Mouse (Mus musculus) lung, embryonic 15.5 days (tissue): Measurements from ENCODE around the gene Cbx7. TPM values are rescaled to one million over a fixed set of nuclear protein-coding genes. Genes with fewer than 3 reads are reported as not detected.

Source experiments
- ATAC-seq: fragments of 200-750 bp; cut with Nextera tagmentation; 2 replicates; pipeline ENCODE4 v1.8.0; 2017; ENCODE audit warnings: moderate number of reproducible peaks, borderline replicate concordance; ENCODE audit not compliant: low FRiP score, low TSS enrichment; ENCODE audit errors: extremely low read depth
- H3K27ac ChIP-seq: fragments of 300-500 bp; sonication (generic); 2 replicates; pipeline ENCODE4 v1.5.1; 2015; ENCODE audit warnings: moderate library complexity, mild to moderate bottlenecking, inconsistent platforms
- H3K27me3 ChIP-seq: fragments of 300-500 bp; sonication (generic); 2 replicates; pipeline ENCODE4 v1.6.1; 2015; ENCODE audit warnings: inconsistent platforms
- H3K36me3 ChIP-seq: fragments of 300-500 bp; sonication (generic); 2 replicates; pipeline ENCODE4 v1.6.1; 2015; ENCODE audit warnings: inconsistent platforms
- H3K4me1 ChIP-seq: fragments of 300-500 bp; sonication (generic); 2 replicates; pipeline ENCODE4 v1.6.1; 2015; ENCODE audit warnings: inconsistent platforms
- H3K4me2 ChIP-seq: fragments of 300-500 bp; sonication (generic); 2 replicates; pipeline ENCODE4 v1.6.1; 2015; ENCODE audit warnings: inconsistent platforms, mild to moderate bottlenecking, moderate library complexity
- H3K4me3 ChIP-seq: fragments of 300-500 bp; sonication (generic); 2 replicates; pipeline ENCODE4 v1.5.1; 2015; ENCODE audit warnings: mild to moderate bottlenecking, inconsistent platforms
- H3K9ac ChIP-seq: fragments of 300-500 bp; sonication (generic); 2 replicates; pipeline ENCODE4 v1.6.1; 2015; ENCODE audit warnings: inconsistent platforms
- H3K9me3 ChIP-seq: fragments of 300-500 bp; sonication (generic); 2 replicates; pipeline ENCODE4 v1.6.1; 2016; ENCODE audit warnings: inconsistent platforms
- WGBS: fragments of 180-500 bp; shearing (Covaris S2); methylation state at CpG from one replicate; pipeline ENCODE4 v1.1.7; 2015; 5-methylcytosine and 5-hydroxymethylcytosine counted together
- polyA plus RNA-seq: library from polyadenylated mRNA; unstranded; fragments of >200 nt; fragmentation: Nextera tagmentation; extraction: Ambion mirVana; gene quantifications from 2 replicates; pipeline ENCODE4 v1.2.1, GENCODE M21; 2015

The Cbx7 gene
- polyA plus RNA-seq, 1 experiment from 2014 or later: 2.8 TPM

DNA sequence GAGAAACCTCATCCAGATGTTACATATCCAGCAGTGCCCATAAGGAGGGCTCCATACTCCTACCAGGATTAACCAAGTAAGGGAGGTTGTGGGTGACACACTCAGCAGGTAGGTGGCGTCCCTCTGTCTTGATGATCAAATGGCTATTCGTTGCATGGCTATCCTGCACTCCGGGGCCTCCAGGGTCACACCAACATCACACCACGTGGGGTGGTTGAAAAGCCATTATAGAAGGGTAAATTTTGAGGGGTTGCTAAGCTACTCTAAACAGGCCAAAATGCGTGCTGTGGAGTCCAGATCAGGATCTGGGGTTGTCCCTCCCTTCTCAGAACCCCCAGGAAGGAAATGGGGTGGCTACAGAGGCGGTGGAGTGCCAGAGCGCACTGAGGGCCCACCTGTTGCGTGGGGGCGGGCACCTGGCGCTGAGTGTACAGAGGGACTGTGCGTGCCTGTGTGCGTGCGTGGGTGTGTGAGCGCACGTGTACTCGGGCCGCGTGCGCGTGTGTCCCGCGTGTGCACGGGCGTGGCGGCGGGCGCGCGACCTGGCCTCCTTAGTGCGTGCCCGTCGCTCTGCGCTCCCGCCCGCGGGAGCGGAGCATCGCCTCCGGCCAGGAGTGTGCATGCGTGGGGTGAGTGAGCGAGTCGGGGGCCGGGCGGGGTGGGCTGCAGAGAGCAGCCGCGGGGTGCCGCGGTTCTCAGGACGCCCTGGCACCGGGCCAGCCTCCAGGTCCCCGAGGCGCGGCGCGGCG is 41.0 kb upstream of the Cbx7 start:
- Histone ChIP-seq H3K36me3 (no peaks in the 10 kb centered on the region), H3K9ac (peak overlapping the region; percentile 67), H3K27ac (peak overlapping the region; percentile 79), H3K4me3 (peak overlapping the region; percentile 61), H3K4me2 (peak overlapping the region; percentile 94), H3K9me3 (no peaks in the 10 kb centered on the region), H3K4me1 (peaks cover 31% of the 10 kb centered on the region), H3K27me3 (peaks cover 63% of the 10 kb centered on the region)
- ATAC-seq: peak; percentile 21; the same call in 1 of the 2 replicates
- under 1% methylated on average over 41 of the region's 56 CpGs for WGBS

DNA sequence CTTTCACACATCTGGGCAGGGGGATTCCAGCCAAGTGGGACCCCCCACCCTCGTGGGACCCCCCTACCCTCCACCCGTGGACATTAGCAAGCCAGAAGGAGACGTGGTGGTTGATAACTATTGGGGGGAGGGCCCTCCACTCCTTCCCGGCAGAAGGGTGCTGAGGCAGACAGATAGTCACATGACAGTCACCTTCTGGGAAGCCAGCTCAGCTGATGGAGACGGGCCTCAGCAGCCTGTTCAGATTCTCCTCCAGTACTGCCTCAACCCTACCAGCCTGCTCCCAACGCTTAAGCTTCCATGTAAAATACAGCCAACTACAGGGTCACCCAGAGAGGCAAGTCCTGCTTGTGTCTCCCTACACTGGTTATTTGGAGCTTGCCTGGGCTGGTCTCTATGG is 40.3 kb upstream of the Cbx7 start:
- Histone ChIP-seq H3K9me3 (no peaks in the 10 kb centered on the region), H3K4me3 (peak overlapping the region; percentile 61), H3K4me1 (peaks cover 36% of the 10 kb centered on the region), H3K36me3 (no peaks in the 10 kb centered on the region), H3K27ac (no peak overlapping the region), H3K9ac (peak overlapping the region; percentile 67; the same call in 1 of the 2 replicates), H3K4me2 (peak overlapping the region; percentile 94), H3K27me3 (peaks cover 60% of the 10 kb centered on the region)
- ATAC-seq: no peak
- 19% methylated on average over 6 of the region's 6 CpGs for WGBS

DNA sequence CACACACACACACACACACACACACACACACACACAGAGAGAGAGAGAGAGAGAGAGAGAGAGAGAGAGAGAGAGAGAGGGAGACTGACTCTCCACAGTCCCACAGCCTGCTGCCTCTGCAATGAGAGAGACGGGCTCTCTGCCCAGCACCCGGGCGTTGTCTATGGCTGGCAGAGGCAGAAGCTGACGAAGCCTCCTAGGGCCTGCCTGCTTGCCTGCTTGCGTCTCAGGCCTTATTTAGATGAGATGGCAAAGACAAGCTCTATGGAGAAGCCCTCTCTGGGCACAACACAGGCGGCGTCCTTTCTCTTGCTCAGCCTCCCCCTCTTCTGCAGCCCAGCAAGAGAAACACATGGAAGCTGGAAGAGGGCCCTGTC is 39.3 kb upstream of the Cbx7 start:
- peaks cover 50% of the 10 kb centered on the region for H3K27me3 ChIP-seq
- peaks cover 46% of the 10 kb centered on the region for H3K4me1 ChIP-seq
- H3K4me3 ChIP-seq: peak overlapping the region; percentile 61
- no peak overlapping the region for H3K9ac ChIP-seq
- no peaks in the 10 kb centered on the region for H3K36me3 ChIP-seq
- H3K4me2 ChIP-seq: peak overlapping the region; percentile 94
- H3K27ac ChIP-seq: no peak overlapping the region
- no peaks in the 10 kb centered on the region for H3K9me3 ChIP-seq
- no peak for ATAC-seq
- WGBS: 26% methylated on average over 7 of the region's 7 CpGs

DNA sequence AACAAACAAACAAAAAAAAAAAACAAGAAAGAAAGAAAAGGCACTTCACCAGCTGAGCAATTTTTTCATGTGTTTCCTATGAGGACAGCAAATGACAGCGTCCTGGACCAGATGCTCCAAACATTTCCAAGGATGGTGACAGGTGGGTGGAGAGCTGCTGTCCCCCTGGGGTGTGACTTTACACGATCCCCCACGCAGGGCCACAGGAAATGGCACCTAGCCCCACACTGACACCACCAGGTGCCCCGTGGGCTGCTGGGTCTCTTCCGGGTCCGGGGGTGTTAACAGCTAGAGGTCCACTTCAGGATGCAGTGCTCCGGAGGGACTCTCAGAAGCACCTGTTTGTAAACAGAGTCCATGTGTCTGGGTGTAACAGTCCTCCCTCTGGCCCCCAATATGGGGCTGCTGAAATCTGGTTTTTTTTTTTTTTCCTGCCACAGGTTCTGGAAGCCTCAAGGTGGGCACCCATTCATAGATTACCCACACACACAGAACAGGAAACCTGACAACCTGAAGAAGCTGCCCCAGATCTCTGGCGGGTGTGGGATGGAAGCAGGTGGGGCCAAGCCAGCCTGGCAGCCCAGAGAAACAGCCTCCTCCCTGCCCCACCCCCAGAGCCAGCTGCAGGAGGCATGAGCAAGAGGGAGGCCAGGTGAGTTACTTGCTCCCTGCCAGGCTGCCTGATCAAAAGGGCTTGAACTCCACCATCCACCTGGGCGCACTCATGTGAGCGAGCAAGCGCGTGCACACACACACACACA is 38.7 kb upstream of the Cbx7 start:
- ATAC-seq: no peak
- no peak overlapping the region for H3K9ac ChIP-seq
- no peaks in the 10 kb centered on the region for H3K9me3 ChIP-seq
- 27% methylated on average over 12 of the region's 12 CpGs for WGBS
- H3K4me1 ChIP-seq: peaks cover 46% of the 10 kb centered on the region
- peaks cover 45% of the 10 kb centered on the region for H3K27me3 ChIP-seq
- no peak overlapping the region for H3K4me3 ChIP-seq
- H3K27ac ChIP-seq: no peak overlapping the region
- H3K36me3 ChIP-seq: no peaks in the 10 kb centered on the region
- H3K4me2 ChIP-seq: peak overlapping the region; percentile 35

DNA sequence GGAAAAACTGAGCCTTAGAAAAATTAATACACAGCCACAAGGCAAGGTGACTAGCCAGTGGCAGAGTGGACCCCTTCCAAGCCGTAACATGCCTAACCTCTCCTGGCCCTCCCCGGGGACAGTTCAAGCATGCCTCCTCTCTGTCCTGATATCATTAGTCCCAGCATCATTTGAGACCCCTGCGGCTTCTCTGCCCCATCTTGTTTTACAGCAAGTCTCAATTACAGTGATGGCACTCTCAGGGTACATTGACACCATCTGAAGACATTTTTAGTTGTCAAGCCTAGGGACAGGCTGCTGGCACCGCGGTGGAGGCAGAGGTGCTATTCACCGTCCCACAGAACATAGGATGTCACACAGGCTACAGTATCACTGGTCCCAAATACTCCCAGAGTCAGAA is 37.5 kb upstream of the Cbx7 start:
- no peak overlapping the region for H3K9ac ChIP-seq
- H3K27ac ChIP-seq: no peak overlapping the region
- no peak overlapping the region for H3K4me3 ChIP-seq
- ATAC-seq: no peak
- peaks cover 33% of the 10 kb centered on the region for H3K27me3 ChIP-seq
- H3K9me3 ChIP-seq: no peaks in the 10 kb centered on the region
- no peak overlapping the region for H3K4me2 ChIP-seq
- no peaks in the 10 kb centered on the region for H3K36me3 ChIP-seq
- H3K4me1 ChIP-seq: peaks cover 46% of the 10 kb centered on the region
- WGBS: 86% methylated on average over 6 of the region's 6 CpGs

DNA sequence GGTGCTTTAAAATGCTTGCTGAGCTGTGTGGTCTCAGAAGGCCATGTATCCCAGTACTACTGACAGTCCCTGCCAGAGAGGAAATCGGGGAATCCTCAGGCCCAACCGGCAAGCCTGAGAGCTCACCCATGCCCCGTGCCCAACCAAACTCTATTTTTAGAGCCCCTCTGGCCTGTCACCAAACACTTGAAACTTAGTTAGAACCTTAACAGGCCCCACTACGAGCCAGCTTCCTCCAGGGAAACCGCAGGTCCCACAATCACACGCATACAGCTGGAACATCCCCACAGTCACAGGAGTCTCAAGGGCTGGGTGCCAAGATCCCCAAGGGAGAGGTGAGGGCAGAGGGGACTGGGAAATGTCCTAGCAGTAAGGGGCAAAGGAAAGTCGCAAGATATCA is 35.2 kb upstream of the Cbx7 start:
- peak overlapping the region; percentile 11; the same call in 1 of the 2 replicates for H3K4me2 ChIP-seq
- no peak for ATAC-seq

DNA sequence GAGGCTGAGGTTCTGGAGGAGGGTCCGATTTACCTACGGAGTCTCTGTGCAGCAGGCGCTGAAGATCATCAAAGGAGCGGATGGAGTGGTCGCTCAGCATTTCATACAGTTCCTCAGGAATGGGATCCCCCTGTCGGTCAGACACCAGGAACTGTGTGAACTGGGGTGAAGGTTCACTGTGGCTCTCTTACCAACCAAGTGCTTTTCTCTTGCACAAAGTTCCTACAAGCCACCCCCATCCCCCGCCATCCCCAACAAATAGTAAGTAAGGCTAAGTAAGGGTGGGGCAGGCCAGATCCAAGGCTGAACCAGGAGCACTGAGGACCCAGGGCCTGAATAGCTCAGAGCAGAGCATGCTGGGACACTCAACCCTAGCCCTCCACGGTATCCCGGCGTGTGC is 34.5 kb upstream of the Cbx7 start:
- no peak overlapping the region for H3K4me2 ChIP-seq
- peaks cover 30% of the 10 kb centered on the region for H3K4me1 ChIP-seq
- ATAC-seq: peak; percentile 5; the same call in 1 of the 2 replicates
- no peak overlapping the region for H3K9ac ChIP-seq
- no peak overlapping the region for H3K4me3 ChIP-seq
- H3K27ac ChIP-seq: peak overlapping the region; percentile 75
- H3K9me3 ChIP-seq: no peaks in the 10 kb centered on the region
- WGBS: 57% methylated on average over 10 of the region's 10 CpGs
- H3K27me3 ChIP-seq: peaks cover 3% of the 10 kb centered on the region; the same call in 1 of the 2 replicates
- no peaks in the 10 kb centered on the region for H3K36me3 ChIP-seq

More for the DNA sequence above, 35.2 kb upstream of the Cbx7 start:
- Histone ChIP-seq H3K9me3 (no peaks in the 10 kb centered on the region), H3K9ac (no peak overlapping the region), H3K4me1 (peaks cover 30% of the 10 kb centered on the region), H3K36me3 (no peaks in the 10 kb centered on the region), H3K27me3 (peaks cover 10% of the 10 kb centered on the region), H3K4me3 (no peak overlapping the region), H3K27ac (peak overlapping the region; percentile 75)
- 36% methylated on average over 7 of the region's 7 CpGs for WGBS

DNA sequence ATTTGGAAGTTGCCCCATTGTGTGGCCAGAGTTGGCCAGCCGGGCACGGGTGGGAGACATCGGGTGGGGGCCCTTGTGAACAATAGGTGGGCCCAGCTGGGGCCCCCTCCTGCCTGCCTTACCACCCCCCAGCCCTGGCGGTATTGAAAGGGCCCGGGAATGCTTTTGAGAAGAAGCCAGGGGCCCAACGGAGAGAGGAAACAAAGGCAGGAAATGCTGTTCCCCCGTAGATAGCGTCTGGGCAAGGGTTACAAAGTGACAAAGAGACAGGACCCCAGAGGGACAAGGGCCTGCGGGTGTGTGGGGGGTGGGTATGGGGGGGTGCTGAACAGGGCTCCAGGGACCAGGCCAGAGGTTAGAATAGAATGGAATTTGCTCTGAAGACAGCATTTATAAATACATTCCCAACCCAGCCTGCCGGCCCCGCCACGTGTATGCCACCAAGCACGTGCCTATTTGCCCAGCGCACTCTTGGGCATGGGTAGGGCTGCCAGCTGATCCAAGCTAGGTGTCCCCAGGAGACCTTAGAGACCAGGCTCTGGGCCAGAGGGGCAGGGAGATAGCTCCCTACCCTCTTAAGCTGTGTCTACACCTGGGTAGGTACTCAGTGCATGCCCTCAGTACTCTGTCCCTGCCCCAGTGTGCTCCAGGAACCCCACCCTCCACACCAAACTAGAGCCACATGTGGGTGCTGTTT is 33.9 kb upstream of the Cbx7 start:
- Histone ChIP-seq H3K9ac (no peak overlapping the region), H3K4me2 (0 out of 2 replicates have a peak overlapping the region, but pooled peaks have one; percentile 14), H3K9me3 (no peaks in the 10 kb centered on the region), H3K36me3 (no peaks in the 10 kb centered on the region), H3K27ac (peak overlapping the region; percentile 75), H3K4me3 (no peak overlapping the region), H3K4me1 (peaks cover 30% of the 10 kb centered on the region), H3K27me3 (no peaks in the 10 kb centered on the region)
- WGBS: 41% methylated on average over 14 of the region's 14 CpGs
- ATAC-seq: peak; percentile 69

DNA sequence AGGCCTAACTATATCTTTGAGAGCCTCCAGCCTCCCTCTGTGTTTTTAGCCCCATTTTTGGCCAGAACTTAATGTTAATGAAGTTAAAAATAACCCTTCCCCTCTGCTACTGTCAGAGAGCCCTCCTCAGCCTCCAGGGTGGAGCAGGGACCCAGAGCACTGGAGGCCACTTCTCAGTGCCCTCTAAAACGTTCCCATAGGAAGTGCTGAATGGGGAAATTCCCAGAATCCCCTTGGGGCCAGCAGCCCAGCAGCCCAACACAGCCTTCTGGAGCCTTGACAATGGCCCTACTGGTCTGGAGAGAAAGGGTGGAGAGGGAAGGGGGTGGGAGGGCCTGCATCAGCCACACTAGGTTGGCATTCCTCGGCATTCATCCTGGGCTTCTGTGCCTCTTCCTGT is 32.7 kb upstream of the Cbx7 start:
- no peaks in the 10 kb centered on the region for H3K9me3 ChIP-seq
- no peak overlapping the region for H3K9ac ChIP-seq
- H3K27me3 ChIP-seq: no peaks in the 10 kb centered on the region
- H3K4me1 ChIP-seq: peaks cover 30% of the 10 kb centered on the region
- H3K4me3 ChIP-seq: no peak overlapping the region
- ATAC-seq: no peak
- 0 out of 2 replicates have a peak overlapping the region, but pooled peaks have one; percentile 14 for H3K4me2 ChIP-seq
- H3K27ac ChIP-seq: peak overlapping the region; percentile 71
- WGBS: 36% methylated on average over 2 of the region's 2 CpGs
- no peaks in the 10 kb centered on the region for H3K36me3 ChIP-seq

DNA sequence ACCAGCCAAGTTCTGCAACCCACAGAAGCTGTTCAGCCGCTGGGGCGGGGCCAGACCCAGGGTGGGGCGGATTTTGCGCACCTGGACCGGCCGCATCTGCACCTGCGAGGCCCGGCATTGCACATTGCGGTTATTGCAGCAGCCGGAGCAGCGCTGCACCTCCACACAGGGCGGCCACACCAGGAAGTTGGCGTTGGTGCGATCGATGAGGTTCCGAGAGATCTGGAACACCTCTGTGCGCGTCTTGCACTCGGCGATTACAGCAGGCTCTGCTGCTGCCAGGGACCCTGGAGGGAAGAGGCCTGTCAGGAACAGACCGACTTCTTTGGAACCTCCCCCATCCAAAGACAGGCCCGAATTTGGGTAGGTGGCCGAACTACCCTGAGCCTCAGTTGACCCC is 30.7 kb upstream of the Cbx7 start:
- H3K4me1 ChIP-seq: peaks cover 29% of the 10 kb centered on the region
- H3K4me2 ChIP-seq: no peak overlapping the region
- ATAC-seq: no peak
- H3K9ac ChIP-seq: no peak overlapping the region
- no peaks in the 10 kb centered on the region for H3K9me3 ChIP-seq
- no peaks in the 10 kb centered on the region for H3K36me3 ChIP-seq
- H3K4me3 ChIP-seq: no peak overlapping the region
- WGBS: 87% methylated on average over 23 of the region's 23 CpGs
- no peak overlapping the region for H3K27ac ChIP-seq
- H3K27me3 ChIP-seq: no peaks in the 10 kb centered on the region

DNA sequence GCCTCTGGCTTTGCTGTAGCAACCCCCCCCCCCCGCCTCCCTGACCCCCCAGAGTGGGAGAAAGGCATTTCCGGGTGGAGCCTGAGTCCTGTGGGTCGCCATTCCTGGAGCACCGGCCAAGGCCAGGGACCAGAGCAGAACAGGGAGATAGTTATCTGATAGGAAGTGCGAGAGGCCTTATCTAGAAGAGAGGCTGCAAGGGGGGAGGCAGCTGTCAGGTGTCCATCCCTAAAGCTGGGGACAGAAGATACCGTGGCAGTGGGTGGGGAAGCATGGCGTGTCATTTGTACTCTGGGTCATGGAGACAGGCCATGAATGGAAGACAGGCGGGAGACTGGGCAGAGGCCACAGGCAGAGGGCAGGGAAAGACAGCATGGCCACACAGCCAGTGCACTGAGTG is 29.8 kb upstream of the Cbx7 start:
- no peaks in the 10 kb centered on the region for H3K36me3 ChIP-seq
- H3K4me1 ChIP-seq: peaks cover 20% of the 10 kb centered on the region
- no peaks in the 10 kb centered on the region for H3K27me3 ChIP-seq
- H3K27ac ChIP-seq: no peak overlapping the region
- no peak overlapping the region for H3K9ac ChIP-seq
- no peak for ATAC-seq
- H3K4me2 ChIP-seq: no peak overlapping the region
- no peak overlapping the region for H3K4me3 ChIP-seq
- H3K9me3 ChIP-seq: no peaks in the 10 kb centered on the region
- 25% methylated on average over 8 of the region's 8 CpGs for WGBS
